Mouse (Mus musculus): ENCODE results near the gene Abhd11. TPM values are rescaled to one million over a fixed set of nuclear protein-coding genes. Genes with fewer than 3 reads are reported as not detected.
A peak's percentile ranks its signal among the peaks of the same experiment; 100 is the strongest.
"Not testable (repeated sequence)": the region's sequence is repeated elsewhere in the genome, so short reads cannot be mapped to it uniquely, and the experiment has no call there.

Abhd11 gene
- total and polyA plus RNA-seq, 2 experiments from 2014 or later, result 56.8 to 85.3 TPM

GRCm38 (mm10) chr5:135042105-135042788, 33.3 kb downstream of the Abhd11 start:
- TF ChIP-seq CTCF (IDR thresholded peaks at IDR 0.05), result no peak

DNA sequence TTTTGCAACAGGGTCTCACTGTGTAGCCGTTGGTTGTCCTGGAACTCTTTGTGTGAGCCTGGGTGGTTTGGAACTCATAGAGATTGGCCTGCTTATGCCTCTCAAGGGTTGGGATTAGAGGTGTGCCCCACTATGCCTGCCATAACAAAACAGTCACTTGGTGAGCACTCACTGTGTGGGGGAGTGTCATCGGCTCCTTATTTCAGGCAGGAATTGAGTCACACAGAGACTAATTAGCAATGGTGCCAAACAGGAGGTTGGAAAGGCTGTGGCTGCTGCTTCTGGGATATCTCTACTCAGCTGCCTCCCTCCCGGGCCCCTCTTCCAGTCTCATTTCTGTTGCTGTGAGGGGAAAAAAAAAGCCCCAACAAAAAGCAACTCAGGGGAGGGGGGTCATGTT, 35.6 kb downstream of the Abhd11 start:
- no peak overlapping the region for H3K9ac ChIP-seq (replicated peaks; ENCODE audit: low read length, poor library complexity, severe bottlenecking)
- no peak overlapping the region for H3K27ac ChIP-seq (ENCODE audit: low read depth, low read length)
- H3K9me3 ChIP-seq (ENCODE audit: low read length), result no peaks in the 10 kb centered on the region
- no peaks in the 10 kb centered on the region for H3K27me3 ChIP-seq (ENCODE audit: insufficient read depth, low read length)
- H3K36me3 ChIP-seq (ENCODE audit: insufficient read depth, low read length), result peaks cover 46% of the 10 kb centered on the region
- H3K4me2 ChIP-seq (ENCODE audit: low read depth, low read length, poor library complexity, severe bottlenecking), result no peak overlapping the region
- no peak for DNase-seq (ENCODE audit: low spot score)
- no peak overlapping the region for H3K4me3 ChIP-seq (ENCODE audit: low read depth, low read length)
- no peaks in the 10 kb centered on the region for H3K4me1 ChIP-seq (ENCODE audit: insufficient read depth, low read length)
- TF ChIP-seq CTCF (IDR thresholded peaks at IDR 0.05), result no peak
- 90% methylated on average over 3 of the region's 3 CpGs for WGBS
- ATAC-seq (ENCODE audit: low FRiP score), result no peak

More at GRCm38 (mm10) chr5:135042105-135042788, 33.3 kb downstream of the Abhd11 start:
- 33% methylated on average over 21 of the region's 21 CpGs for WGBS
- no peaks in the 10 kb centered on the region for H3K4me1 ChIP-seq (ENCODE audit: insufficient read depth, low read length)
- ATAC-seq (ENCODE audit: low FRiP score) (0 out of 2 replicates have a peak, but pooled peaks have one; percentile 38), DNase-seq (ENCODE audit: low spot score) (no peak)
- no peak overlapping the region for H3K9ac ChIP-seq (replicated peaks; ENCODE audit: low read length, poor library complexity, severe bottlenecking)
- no peaks in the 10 kb centered on the region for H3K9me3 ChIP-seq (ENCODE audit: low read length)
- no peak overlapping the region for H3K27ac ChIP-seq (ENCODE audit: low read depth, low read length)
- no peak overlapping the region for H3K4me2 ChIP-seq (ENCODE audit: low read depth, low read length, poor library complexity, severe bottlenecking)
- H3K27me3 ChIP-seq (ENCODE audit: insufficient read depth, low read length), result no peaks in the 10 kb centered on the region
- H3K4me3 ChIP-seq (ENCODE audit: low read depth, low read length), result no peak overlapping the region
- H3K36me3 ChIP-seq (ENCODE audit: insufficient read depth, low read length), result peaks cover 44% of the 10 kb centered on the region

- DNase-seq (ENCODE audit: low spot score) (no peak), ATAC-seq (ENCODE audit: low FRiP score) (no peak)
- H3K9me3 ChIP-seq (ENCODE audit: low read length), result no peaks in the 10 kb centered on the region
- no peak overlapping the region for H3K9ac ChIP-seq (replicated peaks; ENCODE audit: low read length, poor library complexity, severe bottlenecking)
- 90% methylated on average over 5 of the region's 5 CpGs for WGBS
- no peaks in the 10 kb centered on the region for H3K4me1 ChIP-seq (ENCODE audit: insufficient read depth, low read length)
- no peak for TF ChIP-seq CTCF (IDR thresholded peaks at IDR 0.05)
- no peak overlapping the region for H3K4me3 ChIP-seq (ENCODE audit: low read depth, low read length)
- peaks cover 60% of the 10 kb centered on the region for H3K36me3 ChIP-seq (ENCODE audit: insufficient read depth, low read length)
- no peaks in the 10 kb centered on the region for H3K27me3 ChIP-seq (ENCODE audit: insufficient read depth, low read length)
- no peak overlapping the region for H3K27ac ChIP-seq (ENCODE audit: low read depth, low read length)
- no peak overlapping the region for H3K4me2 ChIP-seq (ENCODE audit: low read depth, low read length, poor library complexity, severe bottlenecking)
Measured at GRCm38 (mm10) chr5:135048539-135048938, 39.6 kb downstream of the Abhd11 start.

DNA sequence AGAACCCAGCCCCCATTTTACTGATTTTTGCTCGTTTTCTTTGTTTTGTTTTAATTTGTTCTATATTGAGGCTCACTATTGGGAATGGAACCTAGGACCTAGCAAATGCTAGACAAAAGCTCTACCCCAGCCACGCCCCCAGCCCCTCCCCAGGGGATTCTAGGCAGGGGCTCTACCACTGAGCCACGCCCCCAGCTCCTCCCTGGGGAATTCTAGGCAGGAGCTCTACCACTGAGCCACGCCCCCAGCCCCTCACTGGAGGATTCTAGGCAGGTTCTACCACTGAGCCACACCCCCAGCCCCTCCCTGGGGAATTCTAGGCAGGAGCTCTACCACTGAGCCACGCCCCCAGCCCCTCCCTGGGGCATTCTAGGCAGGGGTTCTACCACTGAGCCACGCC, 40.3 kb downstream of the Abhd11 start:
- H3K4me1 ChIP-seq (ENCODE audit: insufficient read depth, low read length); H3K4me2 ChIP-seq (ENCODE audit: low read depth, low read length, poor library complexity, severe bottlenecking); H3K9me3 ChIP-seq (ENCODE audit: low read length); ATAC-seq (ENCODE audit: low FRiP score); H3K27ac ChIP-seq (ENCODE audit: low read depth, low read length); H3K27me3 ChIP-seq (ENCODE audit: insufficient read depth, low read length); H3K4me3 ChIP-seq (ENCODE audit: low read depth, low read length); H3K9ac ChIP-seq (replicated peaks; ENCODE audit: low read length, poor library complexity, severe bottlenecking); DNase-seq (ENCODE audit: low spot score): not testable (repeated sequence)
- 90% methylated on average over 6 of the region's 6 CpGs for WGBS
- H3K36me3 ChIP-seq (ENCODE audit: insufficient read depth, low read length), result peaks cover 67% of the 10 kb centered on the region

- DNase-seq (ENCODE audit: low spot score) (no peak), ATAC-seq (ENCODE audit: low FRiP score) (no peak)
- H3K27ac ChIP-seq (ENCODE audit: low read depth, low read length), result no peak overlapping the region
- TF ChIP-seq CTCF (IDR thresholded peaks at IDR 0.05), result no peak
- no peak overlapping the region for H3K4me2 ChIP-seq (ENCODE audit: low read depth, low read length, poor library complexity, severe bottlenecking)
- H3K4me3 ChIP-seq (ENCODE audit: low read depth, low read length), result no peak overlapping the region
- H3K27me3 ChIP-seq (ENCODE audit: insufficient read depth, low read length), result no peaks in the 10 kb centered on the region
- H3K36me3 ChIP-seq (ENCODE audit: insufficient read depth, low read length), result peaks cover 64% of the 10 kb centered on the region
- no peaks in the 10 kb centered on the region for H3K9me3 ChIP-seq (ENCODE audit: low read length)
- no peak overlapping the region for H3K9ac ChIP-seq (replicated peaks; ENCODE audit: low read length, poor library complexity, severe bottlenecking)
- 89% methylated on average over 12 of the region's 12 CpGs for WGBS
- no peaks in the 10 kb centered on the region for H3K4me1 ChIP-seq (ENCODE audit: insufficient read depth, low read length)
Measured at GRCm38 (mm10) chr5:135053356-135053755, 44.4 kb downstream of the Abhd11 start.

Other genes starting within 250 kb of the Abhd11 start
- gene Tmem270, start 102.4 kb upstream of the Abhd11 start, total RNA-seq (2014; rRNA removed), result not detected in 2 replicates
- gene Tmem270, start 102.4 kb upstream of the Abhd11 start, polyA plus RNA-seq (2015; fragmentation: Nextera tagmentation; extraction: Ambion mirVana), result 0.19 TPM in 1 of 2 replicates, not detected in the other
- gene Cldn13, start 93.6 kb upstream of the Abhd11 start, total RNA-seq (2014; rRNA removed), result not detected in 2 replicates
- not detected in 2 replicates for gene Cldn13, start 93.6 kb upstream of the Abhd11 start, polyA plus RNA-seq (2015; fragmentation: Nextera tagmentation; extraction: Ambion mirVana)
- gene Mettl27, start 76.8 kb upstream of the Abhd11 start, total RNA-seq (2014; rRNA removed), result 4.7 and 5.0 TPM in 2 replicates
- 7.2 and 7.5 TPM in 2 replicates for gene Mettl27, start 76.8 kb upstream of the Abhd11 start, polyA plus RNA-seq (2015; fragmentation: Nextera tagmentation; extraction: Ambion mirVana)
- 0.77 TPM in 1 of 2 replicates, not detected in the other for gene Cldn4, start 62.2 kb upstream of the Abhd11 start, total RNA-seq (2014; rRNA removed)
- not detected in 2 replicates for gene Cldn4, start 62.2 kb upstream of the Abhd11 start, polyA plus RNA-seq (2015; fragmentation: Nextera tagmentation; extraction: Ambion mirVana)
- gene Cldn3, start 22.9 kb upstream of the Abhd11 start, total RNA-seq (2014; rRNA removed), result 2.2 and 3.1 TPM in 2 replicates
- 3.0 and 3.3 TPM in 2 replicates for gene Cldn3, start 22.9 kb upstream of the Abhd11 start, polyA plus RNA-seq (2015; fragmentation: Nextera tagmentation; extraction: Ambion mirVana)
- 165 and 175 TPM in 2 replicates for gene Stx1a, start 14.3 kb downstream of the Abhd11 start, total RNA-seq (2014; rRNA removed)
- 190 and 202 TPM in 2 replicates for gene Stx1a, start 14.3 kb downstream of the Abhd11 start, polyA plus RNA-seq (2015; fragmentation: Nextera tagmentation; extraction: Ambion mirVana)
- 13.5 and 21.4 TPM in 2 replicates for gene Dnajc30, start 55.0 kb downstream of the Abhd11 start, total RNA-seq (2014; rRNA removed)
- 52.5 and 52.8 TPM in 2 replicates for gene Dnajc30, start 55.0 kb downstream of the Abhd11 start, polyA plus RNA-seq (2015; fragmentation: Nextera tagmentation; extraction: Ambion mirVana)
- gene Bud23, start 55.8 kb downstream of the Abhd11 start, total RNA-seq (2014; rRNA removed), result 48.3 and 49.9 TPM in 2 replicates
- 63.6 and 65.5 TPM in 2 replicates for gene Bud23, start 55.8 kb downstream of the Abhd11 start, polyA plus RNA-seq (2015; fragmentation: Nextera tagmentation; extraction: Ambion mirVana)
- 95.4 and 107 TPM in 2 replicates for gene Vps37d, start 69.1 kb downstream of the Abhd11 start, total RNA-seq (2014; rRNA removed)
- 31.2 and 32.0 TPM in 2 replicates for gene Vps37d, start 69.1 kb downstream of the Abhd11 start, polyA plus RNA-seq (2015; fragmentation: Nextera tagmentation; extraction: Ambion mirVana)
- gene Mlxipl, start 80.7 kb downstream of the Abhd11 start, total RNA-seq (2014; rRNA removed), result 0.38 and 1.2 TPM in 2 replicates
- gene Mlxipl, start 80.7 kb downstream of the Abhd11 start, polyA plus RNA-seq (2015; fragmentation: Nextera tagmentation; extraction: Ambion mirVana), result 0.79 and 1.2 TPM in 2 replicates
- 28.6 and 62.9 TPM in 2 replicates for gene Tbl2, start 140.5 kb downstream of the Abhd11 start, total RNA-seq (2014; rRNA removed)
- 8.9 and 10.0 TPM in 2 replicates for gene Tbl2, start 140.5 kb downstream of the Abhd11 start, polyA plus RNA-seq (2015; fragmentation: Nextera tagmentation; extraction: Ambion mirVana)
- gene Bcl7b, start 159.1 kb downstream of the Abhd11 start, total RNA-seq (2014; rRNA removed), result 20.0 and 33.2 TPM in 2 replicates
- 39.2 and 39.7 TPM in 2 replicates for gene Bcl7b, start 159.1 kb downstream of the Abhd11 start, polyA plus RNA-seq (2015; fragmentation: Nextera tagmentation; extraction: Ambion mirVana)
- gene Baz1b, start 178.1 kb downstream of the Abhd11 start, total RNA-seq (2014; rRNA removed), result 33.4 and 41.3 TPM in 2 replicates
- gene Baz1b, start 178.1 kb downstream of the Abhd11 start, polyA plus RNA-seq (2015; fragmentation: Nextera tagmentation; extraction: Ambion mirVana), result 10.9 and 12.5 TPM in 2 replicates
- gene Fzd9, start 242.1 kb downstream of the Abhd11 start, total RNA-seq (2014; rRNA removed), result 25.9 and 38.7 TPM in 2 replicates
- gene Fzd9, start 242.1 kb downstream of the Abhd11 start, polyA plus RNA-seq (2015; fragmentation: Nextera tagmentation; extraction: Ambion mirVana), result 14.6 and 14.9 TPM in 2 replicates

All from midbrain, postnatal 0 days (tissue).